ENCODE assay signal across 17 mouse cellular contexts in genomic region chr4:100048351-100048950, GRCm38 (mm10). TPM values are rescaled to one million over a fixed set of nuclear protein-coding genes. Genes with fewer than 3 reads are reported as not detected.
DNase-seq lines count a peak whose midpoint lies in the region; ATAC-seq and TF ChIP-seq lines count a peak whose summit lies in the region.
"Had no signal": no experiment of that assay in that cellular context is flagged by ENCODE, and none has a peak within 500 bp of the region (broad histone marks: within the 10 kb centered on the region; RNA-seq: fewer than 3 reads in every experiment).

No protein-coding gene starts in this region.

- no peak overlapping the region for H3K9ac ChIP-seq in embryonic facial prominence, embryonic 13.5 days
- H3K9ac ChIP-seq in heart, postnatal 0 days (replicated peaks; ENCODE audit: low read depth, low read length) = no peak overlapping the region
- H3K9ac ChIP-seq: embryonic facial prominence, embryonic 12.5 days; forebrain, postnatal 0 days; liver, postnatal 0 days; neural tube, embryonic 15.5 days had no signal

- no peaks in the 10 kb centered on the region for H3K36me3 ChIP-seq in embryonic facial prominence, embryonic 13.5 days
- H3K36me3 ChIP-seq in embryonic facial prominence, embryonic 10.5 days (replicated peaks) = no peaks in the 10 kb centered on the region
- H3K36me3 ChIP-seq in heart, postnatal 0 days (replicated peaks; ENCODE audit: control insufficient read depth, insufficient read depth, low read length) = no peaks in the 10 kb centered on the region
- H3K36me3 ChIP-seq: embryonic facial prominence, embryonic 12.5 days; hindbrain, embryonic 10.5 days; neural tube, embryonic 15.5 days had no signal

- WGBS in embryonic facial prominence, embryonic 13.5 days = 65% methylated on average over 7 of the region's 7 CpGs
- WGBS in embryonic facial prominence, embryonic 10.5 days = 83% methylated on average over 7 of the region's 7 CpGs
- 47% methylated on average over 7 of the region's 7 CpGs for WGBS in heart, postnatal 0 days

- DNase-seq in embryonic facial prominence, embryonic 10.5 days (ENCODE audit: low spot score) = no peak
- peak; percentile 35 for DNase-seq in kidney, postnatal 14 days
- no peak for DNase-seq in kidney, adult 9 months
- DNase-seq in heart, postnatal 0 days (ENCODE audit: low spot score) = peak; percentile 37
- DNase-seq in lung, postnatal 25 days (ENCODE audit: low spot score) = peak; percentile 39
- no peak for DNase-seq in adrenal gland, postnatal 4 days (ENCODE audit: low spot score in 2 of 2)
- no peak for DNase-seq in gastrocnemius, adult 8-10 months (ENCODE audit: low spot score in 2 of 2)
- DNase-seq: adrenal gland, postnatal 25 days; B cell, adult 2 months; cerebellum, adult 9-10 months; forebrain, postnatal 0 days; liver, postnatal 0 days; right cerebral cortex, postnatal 25 days had no signal

- H3K27me3 ChIP-seq in embryonic facial prominence, embryonic 13.5 days = peaks cover 5% of the 10 kb centered on the region; the same call in 1 of the 2 replicates
- H3K27me3 ChIP-seq in embryonic facial prominence, embryonic 10.5 days (replicated peaks; ENCODE audit: low read depth, poor library complexity, severe bottlenecking) = no peaks in the 10 kb centered on the region
- H3K27me3 ChIP-seq in heart, postnatal 0 days (ENCODE audit: control insufficient read depth, insufficient read depth, low read length) = no peaks in the 10 kb centered on the region
- H3K27me3 ChIP-seq: embryonic facial prominence, embryonic 12.5 days; neural tube, embryonic 15.5 days had no signal

- H3K27ac ChIP-seq in embryonic facial prominence, embryonic 13.5 days = peak overlapping the region; percentile 48; the same call in 1 of the 2 replicates
- H3K27ac ChIP-seq in embryonic facial prominence, embryonic 10.5 days (replicated peaks) = no peak overlapping the region
- 0 out of 2 replicates have a peak overlapping the region, but pooled peaks have one; percentile 1 for H3K27ac ChIP-seq in heart, postnatal 0 days (ENCODE audit: low read depth)
- H3K27ac ChIP-seq: embryonic facial prominence, embryonic 12.5 days; hindbrain, embryonic 10.5 days; neural tube, embryonic 15.5 days had no signal

- no peaks in the 10 kb centered on the region for H3K9me3 ChIP-seq in embryonic facial prominence, embryonic 13.5 days
- no peaks in the 10 kb centered on the region for H3K9me3 ChIP-seq in embryonic facial prominence, embryonic 10.5 days
- H3K9me3 ChIP-seq in heart, postnatal 0 days (replicated peaks; ENCODE audit: control insufficient read depth, low read length) = no peaks in the 10 kb centered on the region
- H3K9me3 ChIP-seq: embryonic facial prominence, embryonic 12.5 days; hindbrain, embryonic 10.5 days; neural tube, embryonic 15.5 days had no signal

- no peak overlapping the region for H3K4me2 ChIP-seq in embryonic facial prominence, embryonic 13.5 days
- no peak overlapping the region for H3K4me2 ChIP-seq in heart, postnatal 0 days (ENCODE audit: low read depth, low read length)
- H3K4me2 ChIP-seq: embryonic facial prominence, embryonic 12.5 days; neural tube, embryonic 15.5 days had no signal

- no peak for ATAC-seq in embryonic facial prominence, embryonic 13.5 days (ENCODE audit: insufficient number of reproducible peaks, insufficient read depth, low FRiP score, low TSS enrichment, low read depth)
- no peak for ATAC-seq in heart, postnatal 0 days (ENCODE audit: insufficient read depth, low read depth)
- ATAC-seq: forebrain, postnatal 0 days; liver, postnatal 0 days had no signal

- H3K4me3 ChIP-seq in embryonic facial prominence, embryonic 13.5 days = no peak overlapping the region
- no peak overlapping the region for H3K4me3 ChIP-seq in embryonic facial prominence, embryonic 10.5 days
- H3K4me3 ChIP-seq in heart, postnatal 0 days (ENCODE audit: low read depth, low read length) = no peak overlapping the region
- H3K4me3 ChIP-seq: embryonic facial prominence, embryonic 12.5 days; hindbrain, embryonic 10.5 days; neural tube, embryonic 15.5 days had no signal

- H3K4me1 ChIP-seq in embryonic facial prominence, embryonic 13.5 days = peaks cover 16% of the 10 kb centered on the region
- no peaks in the 10 kb centered on the region; the same call in 1 of the 2 replicates for H3K4me1 ChIP-seq in embryonic facial prominence, embryonic 10.5 days
- H3K4me1 ChIP-seq in heart, postnatal 0 days (ENCODE audit: control insufficient read depth, insufficient read depth) = peaks cover 5% of the 10 kb centered on the region; the same call in 1 of the 2 replicates
- H3K4me1 ChIP-seq: embryonic facial prominence, embryonic 12.5 days; hindbrain, embryonic 10.5 days had no signal

- no peak for TF ChIP-seq CTCF in heart, postnatal 0 days (IDR thresholded peaks at IDR 0.05; ENCODE audit: low read depth)

- no peak for TF ChIP-seq EP300 in heart, postnatal 0 days (IDR thresholded peaks at IDR 0.05; ENCODE audit: low read depth)

RNA-seq across cellular contexts. Expression of gene Ror1, which starts 47.1 kb away (rescaled TPM):
- polyA plus RNA-seq in embryonic facial prominence, embryonic 13.5 days (2015; fragmentation: Nextera tagmentation; extraction: Ambion mirVana) = 10.4 and 10.7 TPM in 2 replicates
- polyA plus RNA-seq in embryonic facial prominence, embryonic 10.5 days (2016; fragmentation: Nextera tagmentation; extraction: Ambion mirVana) = 11.4 and 12.0 TPM in 2 replicates
- total RNA-seq in heart, postnatal 0 days (2014; rRNA removed; ENCODE audit: low replicate concordance) = 17.5 and 31.3 TPM in 2 replicates
- 8.6 and 10.3 TPM in 2 replicates for polyA plus RNA-seq in heart, postnatal 0 days (2015; fragmentation: Nextera tagmentation; extraction: Ambion mirVana)
- total RNA-seq in adrenal gland, postnatal 4 days (2021) = 10 to 100 TPM; 12.0 to 13.6 TPM
- under 1 TPM; 0.52 to 0.83 (median 0.64) TPM for total RNA-seq in gastrocnemius, adult 8-10 months (2022)

Comparison
In these comparisons a context has a peak if more than half of its experiments do, and no peak if none do; other contexts are left out.
1. DNase-seq: peak in kidney, postnatal 14 days (single experiment), heart, postnatal 0 days (single experiment) and lung, postnatal 25 days (single experiment); none in embryonic facial prominence, embryonic 10.5 days (single experiment), kidney, adult 9 months (single experiment), adrenal gland, postnatal 4 days (0 of 2) and gastrocnemius, adult 8-10 months (0 of 2).
2. RNA of gene Ror1, which starts 47.1 kb away (total RNA-seq): 17.5 to 31.3 TPM in heart, postnatal 0 days and 12.0 to 13.6 TPM in adrenal gland, postnatal 4 days; 0.52 to 0.83 TPM in gastrocnemius, adult 8-10 months; every median in the first group is over 4 times any median in the second.